7 mouse cellular contexts compared by ENCODE assay signal in genomic region chr19:5793116-5793515, GRCm38 (mm10). TPM values are rescaled to one million over a fixed set of nuclear protein-coding genes. Genes with fewer than 3 reads are reported as not detected.
DNase-seq lines count a peak whose midpoint lies in the region; ATAC-seq and TF ChIP-seq lines count a peak whose summit lies in the region.

No protein-coding gene starts in this region.

- no peak for TF ChIP-seq EP300 in liver, postnatal 0 days (IDR thresholded peaks at IDR 0.05; ENCODE audit: low read depth)

- no peak overlapping the region for H3K27ac ChIP-seq in cerebellum, adult 2 months (ENCODE audit: insufficient read depth, low read length)
- no peak overlapping the region; the same call in 1 of the 2 replicates for H3K27ac ChIP-seq in intestine, postnatal 0 days (ENCODE audit: low read depth, low read length)
- H3K27ac ChIP-seq in liver, postnatal 0 days (ENCODE audit: low read depth) = peak overlapping the region; percentile 80; the same call in 1 of the 2 replicates
- H3K27ac ChIP-seq in neural tube, embryonic 15.5 days (replicated peaks) = no peak overlapping the region

- H3K9me3 ChIP-seq in intestine, postnatal 0 days (ENCODE audit: control insufficient read depth) = no peaks in the 10 kb centered on the region
- H3K9me3 ChIP-seq in liver, postnatal 0 days (ENCODE audit: low read length) = no peaks in the 10 kb centered on the region
- no peaks in the 10 kb centered on the region for H3K9me3 ChIP-seq in neural tube, embryonic 15.5 days (replicated peaks)

- TF ChIP-seq POLR2A in cerebellum, adult 2 months (IDR thresholded peaks at IDR 0.05; ENCODE audit: borderline replicate concordance, insufficient read depth, low read length) = no peak

- peaks cover 18% of the 10 kb centered on the region for H3K4me1 ChIP-seq in cerebellum, adult 2 months (ENCODE audit: control insufficient read depth, insufficient read depth, low read length)
- H3K4me1 ChIP-seq in intestine, postnatal 0 days (replicated peaks; ENCODE audit: control insufficient read depth, insufficient read depth, low read length) = 0 out of 2 replicates have a peak, but pooled peaks cover 2% of the 10 kb centered on the region
- H3K4me1 ChIP-seq in liver, postnatal 0 days (ENCODE audit: insufficient read depth) = peaks cover 23% of the 10 kb centered on the region; the same call in 1 of the 2 replicates
- peaks cover 36% of the 10 kb centered on the region for H3K4me1 ChIP-seq in neural tube, embryonic 15.5 days

- 5% methylated on average over 2 of the region's 2 CpGs for WGBS in cerebellum, adult 2 months
- 6% methylated on average over 2 of the region's 2 CpGs for WGBS in intestine, postnatal 0 days
- 0% methylated on average over 2 of the region's 2 CpGs for WGBS in liver, postnatal 0 days (ENCODE audit: insufficient replicate concordance)
- WGBS in neural tube, embryonic 15.5 days = 2% methylated on average over 2 of the region's 2 CpGs

- no peak overlapping the region for H3K9ac ChIP-seq in intestine, postnatal 0 days (ENCODE audit: low read depth, low read length)
- no peak overlapping the region for H3K9ac ChIP-seq in liver, postnatal 0 days (replicated peaks)
- no peak overlapping the region for H3K9ac ChIP-seq in neural tube, embryonic 15.5 days (replicated peaks)

- no peak overlapping the region for H3K4me2 ChIP-seq in intestine, postnatal 0 days (replicated peaks; ENCODE audit: low read depth)
- no peak overlapping the region for H3K4me2 ChIP-seq in liver, postnatal 0 days (ENCODE audit: low read depth, low read length)
- no peak overlapping the region for H3K4me2 ChIP-seq in neural tube, embryonic 15.5 days

- H3K4me3 ChIP-seq in cerebellum, adult 2 months (replicated peaks; ENCODE audit: insufficient read depth, low read depth, low read length) = no peak overlapping the region
- no peak overlapping the region for H3K4me3 ChIP-seq in intestine, postnatal 0 days (ENCODE audit: low read depth, low read length)
- no peak overlapping the region for H3K4me3 ChIP-seq in liver, postnatal 0 days (ENCODE audit: low read depth, low read length)
- H3K4me3 ChIP-seq in neural tube, embryonic 15.5 days (replicated peaks) = no peak overlapping the region

- peak; percentile 96 for TF ChIP-seq CTCF in cerebellum, adult 2 months (IDR thresholded peaks at IDR 0.05; ENCODE audit: borderline replicate concordance, insufficient read depth, low read depth, low read length)
- peak; percentile 93 for TF ChIP-seq CTCF in intestine, postnatal 0 days (IDR thresholded peaks at IDR 0.05; ENCODE audit: low read depth)
- peak; percentile 97 for TF ChIP-seq CTCF in liver, postnatal 0 days (IDR thresholded peaks at IDR 0.05; ENCODE audit: low read depth)

- DNase-seq in 416B (ENCODE audit: low read depth) = peak; percentile 86
- peak; percentile 89 for DNase-seq in CD4-positive, CD25-positive, alpha-beta regulatory T cell, adult 2 months (ENCODE audit: low read depth, low spot score)
- peak; percentile 73 to 76 for DNase-seq in cerebellum, adult 2 months
- DNase-seq in forelimb bud, embryonic 11.5 days (ENCODE audit: low read depth, low spot score) = peak; percentile 68
- peak; percentile 74 for DNase-seq in liver, postnatal 0 days

- peak; percentile 58 for ATAC-seq in intestine, postnatal 0 days
- peak; percentile 52; the same call in 1 of the 2 replicates for ATAC-seq in liver, postnatal 0 days
- ATAC-seq in neural tube, embryonic 15.5 days (ENCODE audit: low FRiP score) = peak; percentile 74

- H3K27me3 ChIP-seq in cerebellum, adult 2 months (ENCODE audit: control insufficient read depth, insufficient read depth, low read length) = no peaks in the 10 kb centered on the region
- H3K27me3 ChIP-seq in intestine, postnatal 0 days (replicated peaks; ENCODE audit: control insufficient read depth, insufficient read depth, low read length) = no peaks in the 10 kb centered on the region
- no peaks in the 10 kb centered on the region for H3K27me3 ChIP-seq in liver, postnatal 0 days (ENCODE audit: insufficient read depth, low read length)
- no peaks in the 10 kb centered on the region for H3K27me3 ChIP-seq in neural tube, embryonic 15.5 days (replicated peaks)

- peaks cover 34% of the 10 kb centered on the region for H3K36me3 ChIP-seq in intestine, postnatal 0 days (ENCODE audit: control insufficient read depth, insufficient read depth)
- H3K36me3 ChIP-seq in liver, postnatal 0 days (replicated peaks; ENCODE audit: insufficient read depth, low read length) = peaks cover 35% of the 10 kb centered on the region
- peaks cover 35% of the 10 kb centered on the region for H3K36me3 ChIP-seq in neural tube, embryonic 15.5 days

RNA-seq across cellular contexts. Expression of gene Scyl1, which starts 21.9 kb away (rescaled TPM):
- 158 and 170 TPM in 2 replicates for polyA plus RNA-seq in cerebellum, adult 2 months (2012; rRNA removed)
- 43.8 and 48.8 TPM in 2 replicates for polyA plus RNA-seq in intestine, postnatal 0 days (2015; fragmentation: Nextera tagmentation; extraction: Ambion mirVana)
- polyA plus RNA-seq in liver, postnatal 0 days (2015; fragmentation: Nextera tagmentation; extraction: Ambion mirVana) = 16.9 and 17.0 TPM in 2 replicates
- 81.6 and 83.1 TPM in 2 replicates for polyA plus RNA-seq in neural tube, embryonic 15.5 days (2015; fragmentation: Nextera tagmentation; extraction: Ambion mirVana)

RNA-seq across cellular contexts. Expression of gene Ltbp3, which starts 52.4 kb away (rescaled TPM):
- 165 and 175 TPM in 2 replicates for polyA plus RNA-seq in cerebellum, adult 2 months (2012; rRNA removed)
- polyA plus RNA-seq in intestine, postnatal 0 days (2015; fragmentation: Nextera tagmentation; extraction: Ambion mirVana) = 11.9 and 15.6 TPM in 2 replicates
- 1.3 and 1.4 TPM in 2 replicates for polyA plus RNA-seq in liver, postnatal 0 days (2015; fragmentation: Nextera tagmentation; extraction: Ambion mirVana)
- 15.6 and 19.1 TPM in 2 replicates for polyA plus RNA-seq in neural tube, embryonic 15.5 days (2015; fragmentation: Nextera tagmentation; extraction: Ambion mirVana)
